ENCODE assay signal across 9 mouse cellular contexts in the genomic region with DNA sequence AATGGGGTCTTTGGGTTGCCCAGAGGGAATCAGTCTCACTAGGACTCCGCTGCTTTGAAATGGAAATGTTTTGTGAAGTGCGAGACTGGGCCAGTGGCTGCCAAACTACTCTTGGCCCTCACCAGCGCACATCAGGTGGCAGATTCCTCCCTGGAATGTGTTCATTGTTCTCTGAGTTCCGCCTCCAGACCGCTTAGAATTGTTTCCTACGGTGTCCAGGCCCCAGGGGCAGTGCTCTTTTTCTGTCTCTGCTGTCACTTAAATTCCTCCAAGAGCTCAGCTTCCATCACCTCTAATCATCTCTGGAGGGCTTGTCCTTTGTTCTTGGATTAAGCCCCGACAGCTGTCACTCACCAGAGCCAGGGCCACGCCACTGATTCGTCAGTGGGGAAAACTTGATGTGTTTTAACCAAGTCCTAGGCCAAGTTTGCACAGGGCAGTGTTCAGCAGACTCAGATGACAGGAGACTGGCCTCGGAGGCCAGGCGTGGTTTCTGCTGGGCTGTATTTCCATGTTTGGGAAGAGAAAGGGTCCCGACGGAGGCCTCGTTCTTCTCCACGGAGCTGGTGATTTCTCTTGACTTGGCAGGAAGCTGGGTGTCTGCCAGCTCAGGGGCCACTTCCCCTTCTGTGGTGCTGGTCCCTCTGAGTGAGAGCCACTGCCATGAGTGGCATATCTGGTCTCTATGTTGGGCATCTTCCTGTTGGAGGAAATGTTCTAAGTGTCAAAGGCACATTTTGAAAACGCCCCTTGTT. TPM values are rescaled to one million over a fixed set of nuclear protein-coding genes. Genes with fewer than 3 reads are reported as not detected.
DNase-seq lines count a peak whose midpoint lies in the region; ATAC-seq and TF ChIP-seq lines count a peak whose summit lies in the region.
"Had no signal": no experiment of that assay in that cellular context is flagged by ENCODE, and none has a peak within 500 bp of the region (broad histone marks: within the 10 kb centered on the region; RNA-seq: fewer than 3 reads in every experiment).

No protein-coding gene starts in this region.

- no peak overlapping the region for H3K9ac ChIP-seq in forebrain, embryonic 12.5 days
- H3K9ac ChIP-seq in intestine, embryonic 14.5 days (ENCODE audit: low read length): no peak overlapping the region
- H3K9ac ChIP-seq: embryonic facial prominence, embryonic 13.5 days; neural tube, embryonic 12.5 days had no signal

- no peaks in the 10 kb centered on the region for H3K79me2 ChIP-seq in myocyte (ENCODE audit: control insufficient read depth, insufficient read depth)

- peaks cover 61% of the 10 kb centered on the region for H3K27me3 ChIP-seq in forebrain, embryonic 12.5 days
- H3K27me3 ChIP-seq in intestine, embryonic 14.5 days (replicated peaks; ENCODE audit: control insufficient read depth, insufficient read depth, low read length): no peaks in the 10 kb centered on the region
- peaks cover 13% of the 10 kb centered on the region for H3K27me3 ChIP-seq in myocyte (ENCODE audit: control insufficient read depth, insufficient read depth, insufficient read length)
- H3K27me3 ChIP-seq: neural tube, embryonic 12.5 days had no signal

- DNase-seq in spleen, postnatal 36 days (ENCODE audit: low spot score in 2 of 2): peak; percentile 12 to 19
- DNase-seq in spleen, postnatal 14 days (ENCODE audit: low spot score in 2 of 2): no peak
- DNase-seq in intestine, embryonic 14.5 days (ENCODE audit: low spot score): no peak
- DNase-seq in frontal cortex, postnatal 36 days (ENCODE audit: low spot score in 2 of 2): no peak

- ATAC-seq in forebrain, embryonic 12.5 days (ENCODE audit: low FRiP score): no peak
- ATAC-seq in intestine, embryonic 14.5 days (replicated peaks; ENCODE audit: low FRiP score, low TSS enrichment, low read depth): no peak
- no peak for ATAC-seq in cerebellum, adult (ENCODE audit: insufficient number of reproducible peaks, low FRiP score, low TSS enrichment)

- H3K9me3 ChIP-seq in forebrain, embryonic 12.5 days: no peaks in the 10 kb centered on the region
- peaks cover 2% of the 10 kb centered on the region; the same call in 1 of the 2 replicates for H3K9me3 ChIP-seq in intestine, embryonic 14.5 days (ENCODE audit: control insufficient read depth, low read length)
- H3K9me3 ChIP-seq: embryonic facial prominence, embryonic 13.5 days; neural tube, embryonic 12.5 days had no signal

- H3K4me1 ChIP-seq in forebrain, embryonic 12.5 days: peaks cover 34% of the 10 kb centered on the region
- H3K4me1 ChIP-seq in intestine, embryonic 14.5 days (replicated peaks; ENCODE audit: control insufficient read depth, insufficient read depth, low read length): peaks cover 22% of the 10 kb centered on the region; the same call in 1 of the 2 replicates

- WGBS in forebrain, embryonic 12.5 days: 5% methylated on average over 16 of the region's 16 CpGs
- WGBS in intestine, embryonic 14.5 days: 29% methylated on average over 16 of the region's 16 CpGs

- TF ChIP-seq POLR2A in myocyte (IDR thresholded peaks at IDR 0.05; ENCODE audit: insufficient read length, low read depth): no peak

- peak overlapping the region; percentile 19; the same call in 1 of the 2 replicates for H3K4me2 ChIP-seq in forebrain, embryonic 12.5 days
- no peak overlapping the region for H3K4me2 ChIP-seq in intestine, embryonic 14.5 days (ENCODE audit: low read length)
- H3K4me2 ChIP-seq in myocyte (ENCODE audit: low read depth): peak overlapping the region; percentile 30
- H3K4me2 ChIP-seq: embryonic facial prominence, embryonic 13.5 days; neural tube, embryonic 12.5 days had no signal

- no peak overlapping the region for H3ac ChIP-seq in myocyte (ENCODE audit: control insufficient read depth, insufficient read length)

- no peaks in the 10 kb centered on the region for H3K36me3 ChIP-seq in forebrain, embryonic 12.5 days (replicated peaks)
- H3K36me3 ChIP-seq in intestine, embryonic 14.5 days (ENCODE audit: control insufficient read depth, insufficient read depth, low read length): no peaks in the 10 kb centered on the region
- H3K36me3 ChIP-seq in myocyte (ENCODE audit: control insufficient read depth, insufficient read depth): no peaks in the 10 kb centered on the region
- H3K36me3 ChIP-seq: embryonic facial prominence, embryonic 13.5 days; neural tube, embryonic 12.5 days had no signal

- H3K27ac ChIP-seq in forebrain, embryonic 12.5 days: no peak overlapping the region
- peak overlapping the region; percentile 80 for H3K27ac ChIP-seq in intestine, embryonic 14.5 days (ENCODE audit: low read depth)
- H3K27ac ChIP-seq: embryonic facial prominence, embryonic 13.5 days; neural tube, embryonic 12.5 days had no signal

- H3K4me3 ChIP-seq in forebrain, embryonic 12.5 days (replicated peaks): no peak overlapping the region
- no peak overlapping the region for H3K4me3 ChIP-seq in intestine, embryonic 14.5 days (ENCODE audit: low read depth, low read length)
- H3K4me3 ChIP-seq in myocyte: no peak overlapping the region
- H3K4me3 ChIP-seq: embryonic facial prominence, embryonic 13.5 days; neural tube, embryonic 12.5 days had no signal

TF ChIP-seq in myocyte, 11 proteins besides CTCF, POLR2A, EP300 and RAD21:
- TF ChIP-seq MYOG (IDR thresholded peaks at IDR 0.05; ENCODE audit: control insufficient read depth in 1 of 3, insufficient read depth in 1 of 3, insufficient read length in 2 of 3, low read depth in 2 of 3) (peak in 1 of 3 experiments; percentile 11), REST (IDR thresholded peaks at IDR 0.05; ENCODE audit: insufficient read depth, insufficient read length) (no peak), SRF (IDR thresholded peaks at IDR 0.05; ENCODE audit: control insufficient read depth, insufficient read length, low read depth) (no peak), MYOD1 (IDR thresholded peaks at IDR 0.05; ENCODE audit: control insufficient read depth in 1 of 3, insufficient read length in 2 of 3, low read depth in 2 of 3) (peak in 1 of 3 experiments; percentile 18), POLR2AphosphoS2 (IDR thresholded peaks at IDR 0.05; ENCODE audit: insufficient read length, low read depth) (no peak)
TF ChIP-seq in myocyte: peak in this region for 2.

RNA-seq across cellular contexts. Expression of a gene that starts 12.9 kb away (rescaled TPM):
- polyA plus RNA-seq in forebrain, embryonic 12.5 days (2016; fragmentation: Nextera tagmentation; extraction: Ambion mirVana): 2.1 and 2.7 TPM in 2 replicates
- polyA plus RNA-seq in intestine, embryonic 14.5 days (2014; fragmentation: Nextera tagmentation; extraction: Ambion mirVana): 4.7 and 5.4 TPM in 2 replicates
- 0.04 TPM for polyA plus RNA-seq in myocyte (2012; fragmentation: generic; extraction: Trizol)

RNA-seq across cellular contexts. Expression of a gene that starts 34.0 kb away (rescaled TPM):
- polyA plus RNA-seq in forebrain, embryonic 12.5 days (2016; fragmentation: Nextera tagmentation; extraction: Ambion mirVana): 71.6 and 77.7 TPM in 2 replicates
- 106 and 111 TPM in 2 replicates for polyA plus RNA-seq in intestine, embryonic 14.5 days (2014; fragmentation: Nextera tagmentation; extraction: Ambion mirVana)
- 52.3 TPM for polyA plus RNA-seq in myocyte (2012; fragmentation: generic; extraction: Trizol)

Comparison
In these comparisons a context has a peak if more than half of its experiments do, and no peak if none do; other contexts are left out.
1. DNase-seq: peak in spleen, postnatal 36 days (2 of 2); none in spleen, postnatal 14 days (0 of 2), intestine, embryonic 14.5 days (single experiment) and frontal cortex, postnatal 36 days (0 of 2).